Mouse (Mus musculus) midbrain, embryonic 12.5 days (tissue): ENCODE data around the gene Lrrtm3. TPM values are rescaled to one million over a fixed set of nuclear protein-coding genes. Genes with fewer than 3 reads are reported as not detected.
A peak's percentile ranks its signal among the peaks of the same experiment; 100 is the strongest.

ENCODE experiments used
- ATAC-seq: fragments of 200-750 bp; cut with Nextera tagmentation; 2 replicates; pipeline ENCODE4 v1.8.0; 2017; ENCODE audit warnings: low read depth, moderate TSS enrichment, moderate library complexity; ENCODE audit not compliant: low FRiP score
- H3K27ac ChIP-seq: fragments of 300-500 bp; sonication (generic); replicated peaks from 2 replicates; pipeline ENCODE4 v1.5.1; 2016; ENCODE audit warnings: mild to moderate bottlenecking
- H3K27me3 ChIP-seq: fragments of 300-500 bp; sonication (generic); 2 replicates; pipeline ENCODE4 v1.6.1; 2016; ENCODE audit warnings: mild to moderate bottlenecking
- H3K36me3 ChIP-seq: fragments of 300-500 bp; sonication (generic); 2 replicates; pipeline ENCODE4 v1.6.1; 2016
- H3K4me1 ChIP-seq: fragments of 300-500 bp; sonication (generic); 2 replicates; pipeline ENCODE4 v1.6.1; 2016
- H3K4me2 ChIP-seq: fragments of 300-500 bp; sonication (generic); replicated peaks from 2 replicates; pipeline ENCODE4 v1.6.1; 2016; ENCODE audit warnings: mild to moderate bottlenecking, moderate library complexity
- H3K4me3 ChIP-seq: fragments of 300-500 bp; sonication (generic); 2 replicates; pipeline ENCODE4 v1.5.1; 2016; ENCODE audit warnings: mild to moderate bottlenecking
- H3K9ac ChIP-seq: fragments of 300-500 bp; sonication (generic); replicated peaks from 2 replicates; pipeline ENCODE4 v1.6.1; 2016; ENCODE audit warnings: mild to moderate bottlenecking, moderate library complexity
- H3K9me3 ChIP-seq: fragments of 300-500 bp; sonication (generic); 2 replicates; pipeline ENCODE4 v1.6.1; 2016; ENCODE audit warnings: mild to moderate bottlenecking
- WGBS: fragments of 180-500 bp; shearing (Covaris S2); methylation state at CpG from one replicate; pipeline ENCODE4 v1.1.7; 2016; 5-methylcytosine and 5-hydroxymethylcytosine counted together
- polyA plus RNA-seq: library from polyadenylated mRNA; unstranded; fragments of >200 nt; fragmentation: Nextera tagmentation; extraction: Ambion mirVana; gene quantifications from 2 replicates; pipeline ENCODE4 v1.2.1, GENCODE M21; 2016

Lrrtm3 gene
- polyA plus RNA-seq, 1 experiment from 2014 or later = 3.4 TPM

DNA sequence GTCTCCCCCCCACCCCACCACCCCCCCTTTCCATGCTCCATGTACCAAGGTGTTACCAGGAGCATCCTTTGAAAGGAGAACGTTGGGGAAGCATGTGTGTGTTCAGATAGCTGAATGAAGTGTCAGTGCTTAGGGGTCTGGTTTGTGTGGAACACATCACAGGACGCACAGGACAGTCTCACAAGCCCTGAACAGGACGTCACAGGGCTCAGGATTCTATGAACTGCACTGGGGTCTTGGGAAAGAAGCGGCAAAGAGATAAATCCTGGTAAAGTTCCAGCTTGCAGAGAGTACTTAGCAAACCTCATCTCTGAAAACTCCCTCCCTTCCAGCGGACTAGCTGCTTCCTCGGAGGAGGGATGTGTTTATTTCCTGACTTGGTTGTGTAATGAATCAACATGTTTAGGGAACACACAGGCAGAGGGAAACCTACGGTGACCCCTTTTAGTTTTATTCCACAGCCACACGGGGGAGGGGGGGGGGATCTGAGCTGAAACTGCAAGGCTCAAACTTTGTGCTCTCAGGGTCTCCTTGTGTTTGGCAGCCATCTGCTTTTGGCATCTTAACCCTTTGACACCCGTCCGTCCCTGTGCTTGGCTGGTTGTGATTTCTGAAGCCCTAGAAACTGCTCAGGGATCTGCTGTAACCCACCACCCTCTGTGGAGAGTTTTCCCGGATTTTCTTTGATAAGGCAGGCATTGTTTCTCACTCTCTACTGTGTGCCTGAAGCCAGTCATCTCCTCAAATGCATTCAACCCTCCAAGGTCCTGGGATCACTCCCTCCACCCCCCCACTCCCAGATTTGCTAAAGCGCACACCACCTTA, 3.3 kb downstream of the Lrrtm3 start:
- peak overlapping the region; percentile 57 for H3K9ac ChIP-seq
- peaks cover 37% of the 10 kb centered on the region for H3K4me1 ChIP-seq
- no peaks in the 10 kb centered on the region for H3K9me3 ChIP-seq
- no peaks in the 10 kb centered on the region for H3K36me3 ChIP-seq
- 3% methylated on average over 12 of the region's 12 CpGs for WGBS
- no peak overlapping the region for H3K27ac ChIP-seq
- H3K27me3 ChIP-seq = peaks cover 22% of the 10 kb centered on the region
- ATAC-seq = peak; percentile 28; the same call in 1 of the 2 replicates
- H3K4me3 ChIP-seq = peak overlapping the region; percentile 47
- H3K4me2 ChIP-seq = peak overlapping the region; percentile 76

DNA sequence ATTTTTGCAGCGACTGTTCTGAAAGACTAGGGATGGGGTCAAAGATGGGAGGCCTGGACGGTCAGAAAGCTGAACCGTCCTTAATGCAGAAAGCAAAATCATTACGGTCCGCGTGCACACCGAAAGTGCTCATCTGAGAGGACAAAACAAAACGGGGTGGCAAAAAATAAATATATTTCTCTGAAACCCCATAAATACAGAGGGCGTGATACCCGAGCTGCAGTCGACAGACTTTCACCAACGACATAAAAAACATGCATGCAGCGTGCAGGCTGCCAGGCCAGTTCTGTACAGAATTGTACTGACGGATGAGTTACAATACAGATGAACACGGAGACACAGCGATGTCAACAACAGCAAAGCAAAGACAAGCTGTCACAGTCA, 3.9 kb downstream of the Lrrtm3 start:
- Histone ChIP-seq H3K36me3 (no peaks in the 10 kb centered on the region), H3K27ac (no peak overlapping the region), H3K4me3 (peak overlapping the region; percentile 47), H3K4me1 (peaks cover 37% of the 10 kb centered on the region), H3K9me3 (no peaks in the 10 kb centered on the region), H3K9ac (no peak overlapping the region), H3K4me2 (peak overlapping the region; percentile 76), H3K27me3 (peaks cover 20% of the 10 kb centered on the region)
- 61% methylated on average over 16 of the region's 16 CpGs for WGBS
- ATAC-seq = no peak

DNA sequence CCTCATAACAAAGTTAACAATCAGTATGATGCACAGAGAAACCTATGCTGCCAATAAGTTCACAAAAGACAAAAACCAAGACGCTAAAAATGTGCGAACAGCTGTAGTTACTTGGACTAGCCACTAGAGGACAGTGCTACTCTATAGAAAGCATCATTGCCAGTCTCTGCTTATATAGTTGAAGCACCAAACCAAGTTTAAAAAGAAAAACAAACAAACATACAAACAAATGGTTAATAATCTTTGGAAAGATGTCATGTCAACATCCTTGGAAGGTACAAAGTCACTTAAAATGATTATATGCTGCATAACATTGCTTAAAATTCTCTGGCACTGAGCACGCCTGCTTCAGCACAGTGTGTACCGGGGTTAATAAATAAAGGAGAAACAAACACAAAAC, 5.6 kb downstream of the Lrrtm3 start:
- no peak for ATAC-seq
- Histone ChIP-seq H3K27me3 (peaks cover 17% of the 10 kb centered on the region), H3K27ac (no peak overlapping the region), H3K4me2 (no peak overlapping the region), H3K9me3 (no peaks in the 10 kb centered on the region), H3K4me3 (no peak overlapping the region), H3K4me1 (peaks cover 32% of the 10 kb centered on the region), H3K9ac (no peak overlapping the region), H3K36me3 (no peaks in the 10 kb centered on the region)
- 47% methylated on average over 4 of the region's 4 CpGs for WGBS

DNA sequence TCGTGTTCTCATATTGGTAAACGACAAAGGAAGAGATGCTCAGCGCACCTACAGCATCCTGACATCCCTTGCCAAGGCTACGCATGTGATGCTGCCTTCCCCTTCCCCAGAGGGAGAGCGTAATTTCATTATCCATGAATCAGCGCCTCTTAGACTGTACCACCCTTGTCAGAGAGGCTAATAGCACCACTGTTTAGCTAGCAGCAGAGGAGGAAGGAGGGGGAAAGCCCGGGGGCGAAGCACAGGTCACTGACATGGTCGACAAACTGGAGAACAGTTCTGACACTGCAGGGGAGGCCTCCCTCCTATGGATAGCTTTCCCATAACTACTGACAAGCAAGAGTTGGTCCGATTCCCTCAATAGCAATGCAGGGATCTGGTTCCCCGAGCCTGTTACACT, 6.3 kb downstream of the Lrrtm3 start:
- H3K4me2 ChIP-seq = no peak overlapping the region
- ATAC-seq = no peak

DNA sequence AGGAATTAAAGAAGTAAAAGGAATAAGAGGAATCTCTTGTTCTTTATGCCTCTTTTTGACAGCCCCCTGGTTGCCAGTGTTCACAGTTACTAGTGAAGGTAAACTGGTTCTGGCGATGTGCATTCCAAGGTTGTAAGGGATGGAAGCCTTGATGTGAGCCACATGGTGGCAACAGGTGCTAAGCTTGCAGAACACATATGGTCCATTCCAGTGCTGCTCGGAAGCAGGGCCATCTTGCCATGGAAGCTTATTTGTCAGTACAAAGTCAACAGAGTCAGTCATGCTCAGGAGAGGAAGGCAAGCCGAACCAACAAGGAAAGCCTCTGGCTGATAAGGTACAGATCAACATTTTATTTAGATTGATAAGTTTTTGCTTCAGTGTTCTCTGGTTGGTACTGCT, 7.7 kb downstream of the Lrrtm3 start:
- no peak overlapping the region for H3K27ac ChIP-seq
- ATAC-seq = no peak
- 87% methylated on average over 3 of the region's 3 CpGs for WGBS
- H3K4me1 ChIP-seq = peaks cover 20% of the 10 kb centered on the region
- no peak overlapping the region for H3K9ac ChIP-seq
- no peak overlapping the region for H3K4me3 ChIP-seq
- H3K27me3 ChIP-seq = peaks cover 4% of the 10 kb centered on the region; the same call in 1 of the 2 replicates
- H3K36me3 ChIP-seq = no peaks in the 10 kb centered on the region
- H3K9me3 ChIP-seq = no peaks in the 10 kb centered on the region
- no peak overlapping the region for H3K4me2 ChIP-seq

More for the DNA sequence above, 6.3 kb downstream of the Lrrtm3 start:
- 64% methylated on average over 11 of the region's 11 CpGs for WGBS
- H3K4me3 ChIP-seq = no peak overlapping the region
- peaks cover 29% of the 10 kb centered on the region for H3K4me1 ChIP-seq
- no peak overlapping the region for H3K27ac ChIP-seq
- no peaks in the 10 kb centered on the region for H3K36me3 ChIP-seq
- H3K27me3 ChIP-seq = peaks cover 13% of the 10 kb centered on the region
- H3K9me3 ChIP-seq = no peaks in the 10 kb centered on the region
- H3K9ac ChIP-seq = no peak overlapping the region

DNA sequence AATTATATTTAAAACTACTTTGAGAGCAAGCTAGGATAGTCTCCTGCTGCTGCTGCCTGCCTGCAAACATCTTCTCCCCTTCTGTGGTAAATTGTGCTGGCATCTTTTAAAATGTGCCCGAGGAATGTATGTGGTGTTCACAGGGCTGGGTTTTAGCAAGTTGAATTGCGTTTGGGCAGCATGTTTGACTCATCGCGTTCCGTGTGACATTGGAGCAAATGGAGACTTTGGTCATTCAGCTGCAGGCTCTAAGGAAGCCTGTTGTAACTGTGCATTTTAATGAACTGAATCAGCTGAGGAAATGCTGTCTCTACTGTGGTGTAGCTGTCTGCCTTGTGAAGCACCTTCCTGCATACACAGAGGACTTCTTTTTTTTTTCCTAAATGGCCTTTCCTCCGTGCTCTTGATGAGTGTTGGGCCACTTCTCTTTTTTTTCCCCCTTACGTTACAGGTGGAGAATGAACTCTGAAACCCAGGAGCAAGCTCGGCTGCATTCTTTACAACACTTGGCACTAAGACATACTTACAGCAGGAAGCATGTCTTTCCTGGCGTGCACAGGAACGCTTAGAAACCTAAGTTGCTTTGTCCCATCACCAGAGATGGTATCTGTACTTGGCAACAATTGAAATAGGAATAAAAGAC, 13.5 kb downstream of the Lrrtm3 start:
- Histone ChIP-seq H3K9ac (no peak overlapping the region), H3K4me1 (peaks cover 2% of the 10 kb centered on the region; the same call in 1 of the 2 replicates), H3K27ac (no peak overlapping the region), H3K4me3 (no peak overlapping the region), H3K4me2 (peak overlapping the region; percentile 11; the same call in 1 of the 2 replicates), H3K27me3 (no peaks in the 10 kb centered on the region), H3K36me3 (no peaks in the 10 kb centered on the region), H3K9me3 (no peaks in the 10 kb centered on the region)
- WGBS = 55% methylated on average over 10 of the region's 10 CpGs
- ATAC-seq = no peak

DNA sequence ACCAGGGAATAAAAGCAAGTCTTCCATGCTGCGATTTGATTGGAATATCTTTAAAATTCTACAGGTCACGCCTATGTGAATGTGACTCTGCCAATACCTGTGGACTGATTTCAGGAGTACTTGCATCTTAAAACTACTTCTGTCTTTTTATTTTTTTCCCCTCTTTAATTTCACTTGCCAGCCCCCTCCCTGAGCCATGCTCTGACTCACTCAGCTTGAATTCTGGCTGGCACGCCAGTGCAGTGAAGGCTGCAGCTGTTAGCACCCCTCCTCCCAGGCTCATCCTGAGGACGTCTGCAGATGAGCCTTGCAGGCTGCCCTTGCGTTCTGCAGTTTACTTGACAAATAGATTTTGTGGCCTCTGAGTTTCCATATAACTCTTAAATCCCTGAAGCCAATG, 14.1 kb downstream of the Lrrtm3 start:
- H3K36me3 ChIP-seq = no peaks in the 10 kb centered on the region
- no peak overlapping the region for H3K9ac ChIP-seq
- no peaks in the 10 kb centered on the region for H3K27me3 ChIP-seq
- H3K27ac ChIP-seq = no peak overlapping the region
- no peak for ATAC-seq
- WGBS = 36% methylated on average over 5 of the region's 5 CpGs
- H3K4me3 ChIP-seq = no peak overlapping the region
- no peak overlapping the region for H3K4me2 ChIP-seq
- peaks cover 2% of the 10 kb centered on the region; the same call in 1 of the 2 replicates for H3K4me1 ChIP-seq
- no peaks in the 10 kb centered on the region for H3K9me3 ChIP-seq

DNA sequence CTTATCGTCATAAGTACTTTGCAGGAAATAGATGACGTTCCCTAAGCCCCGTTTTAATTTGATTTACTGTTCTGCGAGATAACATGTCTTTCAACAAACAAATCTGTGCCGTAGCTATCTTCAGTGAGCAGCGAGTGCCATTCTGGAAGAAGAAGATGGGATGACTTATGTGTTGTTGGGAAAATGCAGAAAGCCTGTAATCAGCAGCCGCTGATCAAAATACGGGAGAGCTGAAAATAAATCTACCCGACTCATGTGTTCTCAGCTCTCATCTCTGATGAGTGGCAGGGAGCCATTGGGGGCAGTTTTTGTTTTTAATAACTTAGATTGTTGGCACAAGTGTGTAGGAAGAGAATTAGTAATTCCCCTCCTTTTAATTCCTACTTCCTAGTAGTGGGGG, 26.4 kb downstream of the Lrrtm3 start:
- H3K9ac ChIP-seq = no peak overlapping the region
- no peak for ATAC-seq
- H3K9me3 ChIP-seq = no peaks in the 10 kb centered on the region
- H3K36me3 ChIP-seq = no peaks in the 10 kb centered on the region
- H3K27ac ChIP-seq = no peak overlapping the region
- no peaks in the 10 kb centered on the region for H3K4me1 ChIP-seq
- H3K27me3 ChIP-seq = no peaks in the 10 kb centered on the region
- WGBS = 89% methylated on average over 9 of the region's 9 CpGs
- no peak overlapping the region for H3K4me3 ChIP-seq
- no peak overlapping the region for H3K4me2 ChIP-seq

DNA sequence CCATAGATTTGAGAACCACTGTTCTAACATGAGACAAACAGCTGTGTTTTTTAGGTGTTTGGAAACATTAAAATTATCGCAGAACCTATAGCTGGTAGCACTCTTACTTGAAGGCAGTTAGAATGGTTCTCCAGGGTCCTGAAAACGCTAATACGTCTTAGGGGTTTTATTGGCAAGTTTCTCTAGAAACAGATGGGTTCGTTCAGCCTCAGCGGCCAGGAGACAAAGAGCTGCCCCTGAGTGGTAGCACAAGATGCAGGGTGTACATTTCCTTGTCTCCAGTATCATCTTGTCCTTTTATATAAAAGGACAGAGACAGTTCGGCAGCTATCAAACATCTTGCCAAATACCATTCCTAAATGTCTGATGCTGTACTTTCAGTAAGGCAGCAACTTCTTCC, 40.1 kb downstream of the Lrrtm3 start:
- no peaks in the 10 kb centered on the region for H3K4me1 ChIP-seq
- H3K27ac ChIP-seq = no peak overlapping the region
- no peaks in the 10 kb centered on the region for H3K27me3 ChIP-seq
- no peak overlapping the region for H3K4me3 ChIP-seq
- no peak for ATAC-seq
- no peaks in the 10 kb centered on the region for H3K36me3 ChIP-seq
- no peak overlapping the region for H3K9ac ChIP-seq
- no peak overlapping the region for H3K4me2 ChIP-seq
- 82% methylated on average over 6 of the region's 6 CpGs for WGBS
- no peaks in the 10 kb centered on the region for H3K9me3 ChIP-seq

DNA sequence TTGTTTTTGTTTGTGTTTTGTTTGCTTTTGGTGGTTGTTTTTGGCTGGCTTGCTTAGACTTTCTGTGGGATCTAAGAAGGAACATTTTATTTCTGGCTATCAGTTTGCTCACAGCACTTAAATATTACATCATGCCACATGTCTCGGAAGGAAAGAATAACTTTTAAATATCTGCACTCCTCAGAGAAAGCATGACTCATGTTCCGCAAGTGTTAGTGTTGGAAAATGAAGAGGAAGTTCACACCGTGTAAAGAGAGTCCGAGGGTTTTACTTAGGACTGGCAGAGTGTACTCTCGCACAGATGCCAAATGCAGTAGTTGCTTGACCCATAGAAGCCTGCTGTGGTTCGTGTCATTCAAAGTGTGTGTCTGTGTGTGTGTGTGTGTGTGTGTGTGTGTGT, 40.9 kb downstream of the Lrrtm3 start:
- WGBS = 90% methylated on average over 6 of the region's 6 CpGs
- no peaks in the 10 kb centered on the region for H3K36me3 ChIP-seq

DNA sequence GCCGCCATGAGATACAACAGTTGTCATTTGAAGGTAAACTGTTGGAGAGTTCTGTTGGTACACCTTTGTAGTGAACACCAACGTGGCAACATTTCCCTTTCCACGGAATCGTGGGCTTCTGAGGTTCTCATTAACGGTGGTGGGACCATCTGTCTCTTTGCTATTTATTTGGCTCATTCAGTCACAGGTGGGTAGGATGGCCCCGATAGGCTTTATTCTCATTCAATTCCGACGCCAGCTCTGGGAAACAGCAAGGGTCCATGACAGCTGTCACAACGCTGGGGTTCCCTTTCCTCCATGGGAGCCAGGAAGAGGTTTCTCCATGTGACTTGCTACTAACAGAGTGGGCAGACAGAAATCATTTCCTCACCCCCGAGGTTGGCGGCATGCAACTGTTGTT, 48.2 kb downstream of the Lrrtm3 start:
- no peak overlapping the region for H3K4me3 ChIP-seq
- H3K9me3 ChIP-seq = no peaks in the 10 kb centered on the region
- 89% methylated on average over 11 of the region's 11 CpGs for WGBS
- no peaks in the 10 kb centered on the region for H3K27me3 ChIP-seq
- ATAC-seq = no peak
- no peak overlapping the region for H3K27ac ChIP-seq
- H3K36me3 ChIP-seq = no peaks in the 10 kb centered on the region
- H3K4me2 ChIP-seq = no peak overlapping the region
- H3K9ac ChIP-seq = no peak overlapping the region
- H3K4me1 ChIP-seq = no peaks in the 10 kb centered on the region

More for the DNA sequence above, 40.9 kb downstream of the Lrrtm3 start:
- no peak overlapping the region for H3K27ac ChIP-seq
- no peak overlapping the region for H3K4me3 ChIP-seq
- H3K4me2 ChIP-seq = no peak overlapping the region
- ATAC-seq = no peak
- no peaks in the 10 kb centered on the region for H3K4me1 ChIP-seq
- H3K9ac ChIP-seq = no peak overlapping the region
- H3K9me3 ChIP-seq = no peaks in the 10 kb centered on the region
- no peaks in the 10 kb centered on the region for H3K27me3 ChIP-seq

DNA sequence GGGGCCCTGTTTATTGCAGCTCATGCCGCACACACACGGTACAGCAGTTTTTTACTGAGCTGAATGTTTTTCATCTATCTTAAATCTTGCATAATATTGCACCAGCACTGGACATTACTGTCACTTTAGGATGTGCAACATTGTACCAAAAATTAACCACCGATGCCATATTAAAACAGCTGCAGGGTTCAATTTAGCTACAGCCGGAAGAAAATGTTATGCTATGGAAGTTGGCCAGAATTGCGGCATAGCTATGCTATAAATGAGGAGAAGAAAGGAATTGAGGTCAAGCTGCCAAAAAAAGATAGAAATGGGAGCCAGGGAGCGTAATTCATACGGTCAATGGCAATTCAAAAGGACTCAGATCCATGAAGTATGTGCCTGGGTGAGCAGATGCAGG, 48.9 kb downstream of the Lrrtm3 start:
- H3K4me1 ChIP-seq = no peaks in the 10 kb centered on the region
- H3K4me3 ChIP-seq = no peak overlapping the region
- WGBS = 91% methylated on average over 7 of the region's 7 CpGs
- H3K27me3 ChIP-seq = no peaks in the 10 kb centered on the region
- no peaks in the 10 kb centered on the region for H3K36me3 ChIP-seq
- no peak for ATAC-seq
- no peak overlapping the region for H3K4me2 ChIP-seq
- no peaks in the 10 kb centered on the region for H3K9me3 ChIP-seq
- H3K9ac ChIP-seq = no peak overlapping the region
- no peak overlapping the region for H3K27ac ChIP-seq
